Mouse (Mus musculus) heart, embryonic 13.5 days (tissue): ENCODE measurements around the gene Pigw. TPM values are rescaled to one million over a fixed set of nuclear protein-coding genes. Genes with fewer than 3 reads are reported as not detected.
"Not testable (repeated sequence)": the region's sequence is repeated elsewhere in the genome, so short reads cannot be mapped to it uniquely, and the experiment has no call there.

Experiments used
- ATAC-seq: fragments of 200-750 bp; cut with Nextera tagmentation; 2 replicates; pipeline ENCODE4 v1.8.0; 2017; ENCODE audit warnings: moderate TSS enrichment; ENCODE audit not compliant: insufficient number of reproducible peaks, low FRiP score, low TSS enrichment; ENCODE audit errors: extremely low read depth
- H3K27ac ChIP-seq: fragments of 300-500 bp; sonication (generic); replicated peaks from 2 replicates; pipeline ENCODE4 v1.5.1; 2015; ENCODE audit warnings: moderate library complexity, mild to moderate bottlenecking, inconsistent platforms
- H3K27me3 ChIP-seq: fragments of 300-500 bp; sonication (generic); replicated peaks from 2 replicates; pipeline ENCODE4 v1.6.1; 2015; ENCODE audit warnings: mild to moderate bottlenecking, inconsistent platforms
- H3K36me3 ChIP-seq: fragments of 300-500 bp; sonication (generic); 2 replicates; pipeline ENCODE4 v1.6.1; 2015; ENCODE audit warnings: mild to moderate bottlenecking, inconsistent platforms
- H3K4me1 ChIP-seq: fragments of 300-500 bp; sonication (generic); 2 replicates; pipeline ENCODE4 v1.6.1; 2015; ENCODE audit warnings: inconsistent platforms
- H3K4me2 ChIP-seq: fragments of 300-500 bp; sonication (generic); 2 replicates; pipeline ENCODE4 v1.6.1; 2015; ENCODE audit warnings: inconsistent platforms, mild to moderate bottlenecking, moderate library complexity
- H3K4me3 ChIP-seq: fragments of 300-500 bp; sonication (generic); 2 replicates; pipeline ENCODE4 v1.5.1; 2015; ENCODE audit warnings: moderate library complexity, mild to moderate bottlenecking, inconsistent platforms
- H3K9ac ChIP-seq: fragments of 300-500 bp; sonication (generic); 2 replicates; pipeline ENCODE4 v1.6.1; 2015; ENCODE audit warnings: inconsistent platforms, mild to moderate bottlenecking, moderate library complexity
- H3K9me3 ChIP-seq: fragments of 300-500 bp; sonication (generic); 2 replicates; pipeline ENCODE4 v1.6.1; 2016; ENCODE audit warnings: inconsistent platforms
- WGBS: fragments of 180-500 bp; shearing (Covaris S2); methylation state at CpG from one replicate; pipeline ENCODE4 v1.1.7; 2015; ENCODE audit warnings: mixed read lengths; 5-methylcytosine and 5-hydroxymethylcytosine counted together
- microRNA-seq: library from miRNA; unstranded; fragments of <30 nt; microRNA quantifications from one replicate; pipeline ENCODE4, GENCODE M21; 2016
- polyA plus RNA-seq: library from polyadenylated mRNA; unstranded; fragments of >200 nt; fragmentation: Nextera tagmentation; extraction: Ambion mirVana; gene quantifications from 2 replicates; pipeline ENCODE4 v1.2.1, GENCODE M21; 2015

Pigw gene
- polyA plus RNA-seq, 1 experiment from 2014 or later = 3.1 TPM

DNA sequence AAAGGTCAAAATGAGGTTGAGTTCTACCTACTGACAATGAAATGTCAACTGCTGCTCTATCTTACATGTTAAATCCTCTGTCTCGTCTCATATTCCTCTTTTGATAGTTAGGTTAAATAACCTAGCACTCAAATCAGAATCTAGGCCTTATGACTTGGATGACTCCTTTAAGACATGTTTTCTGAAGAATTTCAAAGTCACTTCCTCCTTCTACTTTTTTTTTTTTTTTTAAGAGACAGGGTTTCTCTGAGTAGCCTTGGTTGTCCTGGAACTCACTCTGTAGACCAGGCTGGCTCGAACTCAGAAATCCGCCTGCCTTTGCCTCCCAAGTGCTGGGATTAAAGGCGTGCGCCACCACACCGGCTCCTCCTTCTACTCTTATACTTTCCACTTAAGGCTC is 24.8 kb downstream of the Pigw start:
- Histone ChIP-seq H3K4me2 (no peak overlapping the region), H3K9me3 (no peaks in the 10 kb centered on the region), H3K27me3 (no peaks in the 10 kb centered on the region), H3K9ac (no peak overlapping the region), H3K4me3 (no peak overlapping the region), H3K4me1 (no peaks in the 10 kb centered on the region), H3K27ac (no peak overlapping the region), H3K36me3 (peaks cover 83% of the 10 kb centered on the region)
- 90% methylated on average over 6 of the region's 6 CpGs for WGBS
- no peak for ATAC-seq

DNA sequence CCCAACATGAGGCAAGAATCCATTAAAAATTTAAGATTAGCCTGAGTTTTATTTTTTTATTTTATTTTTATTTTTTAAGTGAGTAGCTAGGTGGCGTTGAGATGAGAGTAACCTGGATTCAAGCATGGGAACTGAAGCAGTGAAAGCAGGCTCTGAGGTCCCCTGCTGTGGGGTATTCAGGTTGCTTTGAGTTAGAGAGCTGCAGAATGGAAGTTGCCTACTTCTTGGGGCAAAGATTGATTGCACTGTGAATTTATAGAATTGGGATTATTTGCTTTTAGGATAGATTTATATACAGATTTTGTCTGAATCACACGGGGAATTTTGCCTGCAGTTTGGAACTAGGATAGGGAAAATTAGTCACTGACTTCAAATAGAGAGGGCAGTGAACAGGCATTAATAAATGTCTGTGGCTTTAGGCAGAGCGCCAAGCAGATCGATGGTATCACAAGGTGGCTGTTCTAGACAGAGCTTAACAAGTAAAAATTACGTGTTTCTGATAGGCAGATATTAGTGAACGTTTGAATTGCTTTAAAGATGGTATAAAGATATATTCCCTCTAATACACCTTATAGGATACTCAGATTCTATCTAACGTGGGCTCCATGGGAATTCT is 32.5 kb downstream of the Pigw start:
- H3K4me3 ChIP-seq = no peak overlapping the region
- H3K4me2 ChIP-seq = no peak overlapping the region
- no peak overlapping the region for H3K9ac ChIP-seq
- no peak for ATAC-seq
- H3K36me3 ChIP-seq = peaks cover 85% of the 10 kb centered on the region
- H3K9me3 ChIP-seq = no peaks in the 10 kb centered on the region
- H3K27me3 ChIP-seq = no peaks in the 10 kb centered on the region
- 82% methylated on average over 7 of the region's 7 CpGs for WGBS
- H3K4me1 ChIP-seq = no peaks in the 10 kb centered on the region
- H3K27ac ChIP-seq = no peak overlapping the region

DNA sequence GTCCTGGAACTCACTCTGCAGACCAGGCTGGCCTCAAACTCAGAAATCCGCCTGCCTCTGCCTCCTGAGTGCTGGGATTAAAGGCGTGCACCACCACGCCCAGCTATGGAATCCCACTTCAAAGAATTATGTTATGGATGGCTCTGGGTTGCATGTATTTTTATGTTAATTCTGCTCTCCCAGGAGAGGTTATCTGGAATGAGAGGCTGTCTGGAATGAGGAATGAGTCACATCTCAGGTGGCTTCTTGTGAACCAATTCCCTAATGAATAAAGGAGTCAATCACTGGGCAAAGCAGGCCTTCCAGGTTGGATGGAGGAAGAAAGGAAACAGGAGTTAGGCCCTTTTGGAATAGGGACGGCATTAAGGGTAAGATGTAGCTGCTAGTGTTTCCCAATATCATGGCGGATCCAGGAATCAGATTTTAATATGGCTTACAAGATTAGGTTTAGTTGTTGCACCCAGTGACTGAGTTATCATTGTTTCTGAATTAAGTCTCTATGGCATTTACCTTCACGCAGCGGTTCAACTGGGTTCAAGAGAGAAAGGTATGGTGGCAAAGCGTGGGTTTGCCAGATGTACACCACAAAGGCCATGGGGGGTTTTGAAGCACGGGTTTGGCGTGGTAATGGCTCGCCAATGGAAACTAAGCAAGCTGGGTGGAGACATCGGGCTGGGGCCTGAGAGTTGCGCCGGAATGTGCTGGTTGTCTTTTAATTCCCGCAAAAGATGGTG is 33.2 kb downstream of the Pigw start:
- no peak overlapping the region for H3K27ac ChIP-seq
- H3K9me3 ChIP-seq = no peaks in the 10 kb centered on the region
- no peaks in the 10 kb centered on the region for H3K27me3 ChIP-seq
- peaks cover 84% of the 10 kb centered on the region for H3K36me3 ChIP-seq
- no peaks in the 10 kb centered on the region for H3K4me1 ChIP-seq
- H3K9ac ChIP-seq = no peak overlapping the region
- WGBS = 91% methylated on average over 15 of the region's 15 CpGs
- H3K4me3 ChIP-seq = no peak overlapping the region
- no peak for ATAC-seq
- H3K4me2 ChIP-seq = no peak overlapping the region

DNA sequence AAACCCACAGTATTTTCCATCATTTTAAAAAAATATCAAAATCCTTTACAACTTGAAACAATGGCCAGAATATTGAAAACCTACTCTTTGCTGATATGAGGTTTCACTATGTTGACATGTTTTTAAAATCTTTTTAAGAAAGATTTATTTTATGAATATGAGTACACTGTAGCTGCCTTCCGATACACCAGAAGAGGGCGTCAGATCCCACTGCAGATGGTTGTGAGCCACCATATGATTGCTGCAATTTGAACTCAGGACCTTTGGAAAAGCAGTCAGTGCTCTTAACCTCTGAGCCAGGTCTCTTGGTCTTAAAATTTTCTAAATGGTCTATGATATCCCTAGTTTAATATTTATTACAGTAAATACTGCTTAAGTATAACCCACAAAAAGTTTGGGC is 40.8 kb downstream of the Pigw start:
- WGBS = 87% methylated on average over 2 of the region's 2 CpGs
- Histone ChIP-seq H3K36me3 (peaks cover 92% of the 10 kb centered on the region), H3K9ac (no peak overlapping the region), H3K27me3 (no peaks in the 10 kb centered on the region), H3K9me3 (no peaks in the 10 kb centered on the region), H3K27ac (no peak overlapping the region), H3K4me2 (no peak overlapping the region), H3K4me1 (no peaks in the 10 kb centered on the region), H3K4me3 (no peak overlapping the region)
- ATAC-seq = no peak

DNA sequence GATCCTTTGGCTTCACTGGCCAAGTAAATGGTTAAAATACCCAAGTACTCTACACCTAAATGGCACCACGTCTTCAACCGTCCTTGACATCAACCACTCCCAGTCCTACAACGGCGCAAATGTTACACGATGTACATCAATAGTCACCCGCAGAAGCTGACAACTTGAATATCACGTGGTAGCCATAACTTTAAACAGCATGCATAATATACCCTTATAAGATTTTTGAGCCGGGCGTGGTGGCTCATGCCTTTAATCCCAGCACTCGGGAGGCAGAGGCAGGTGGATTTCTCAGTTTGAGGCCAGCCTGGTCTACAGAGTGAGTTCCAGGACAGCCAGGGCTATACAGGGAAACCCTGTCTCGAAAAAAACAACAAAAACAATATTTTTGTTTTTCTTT is 50.6 kb downstream of the Pigw start:
- Histone ChIP-seq H3K36me3 (peaks cover 53% of the 10 kb centered on the region), H3K9ac (peak overlapping the region; percentile 93), H3K4me3 (peak overlapping the region; percentile 92), H3K27ac (peak overlapping the region; percentile 91), H3K4me1 (peaks cover 45% of the 10 kb centered on the region), H3K4me2 (peak overlapping the region; percentile 83)
- WGBS = 70% methylated on average over 11 of the region's 11 CpGs
- ATAC-seq, H3K27me3 ChIP-seq, H3K9me3 ChIP-seq: not testable (repeated sequence)

DNA sequence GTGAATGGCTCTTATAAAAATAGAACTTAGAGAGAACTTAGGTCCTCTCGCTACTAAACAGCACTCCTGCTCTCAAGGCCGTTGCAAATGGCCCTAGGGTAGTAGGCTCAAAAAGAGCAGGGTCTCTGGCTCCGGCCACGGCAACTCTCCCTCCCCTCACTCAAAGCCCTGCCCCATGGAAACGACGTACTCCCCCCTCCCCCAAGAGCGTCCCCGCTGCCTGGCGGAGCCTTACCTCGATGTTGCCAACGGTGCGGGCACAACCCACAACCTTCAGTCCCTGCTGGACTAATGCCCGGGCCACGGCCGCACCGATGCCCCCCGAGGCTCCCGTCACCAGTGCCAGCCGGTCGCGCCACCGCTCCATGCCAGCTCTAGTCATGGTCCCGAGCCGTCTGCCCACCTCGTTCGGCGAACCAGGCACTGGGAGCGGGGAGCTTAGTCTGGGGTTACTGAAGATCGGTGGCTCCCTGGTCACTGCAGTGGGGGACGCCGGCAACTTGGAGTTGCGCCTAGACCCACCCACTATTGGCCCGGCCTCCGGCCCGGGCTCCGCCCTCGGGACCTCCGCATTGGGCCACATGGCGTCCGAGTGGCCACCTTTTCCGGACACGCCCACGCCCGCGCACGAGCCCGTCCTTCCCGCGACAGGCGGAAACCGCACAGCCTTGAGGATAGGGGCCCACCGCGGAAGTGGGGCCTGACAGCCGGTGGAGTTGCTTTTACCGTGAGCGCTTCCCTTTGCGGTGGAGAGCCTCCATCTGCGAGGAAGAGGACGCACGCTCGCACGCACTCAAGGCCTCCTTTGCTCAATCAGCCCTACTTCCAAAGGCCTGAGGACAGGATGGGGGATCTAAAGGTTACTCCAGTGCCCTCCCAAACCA is 51.3 kb downstream of the Pigw start, which contains the start of gene Dhrs11:
Gene Dhrs11 (minus strand): TSS at position 479 of the 884 bp plus-strand sequence.
- Histone ChIP-seq H3K9me3 (no peaks in the 10 kb centered on the region), H3K4me1 (peaks cover 52% of the 10 kb centered on the region), H3K27ac (peak within 1 kb of the TSS; percentile 91), H3K4me3 (peak within 1 kb of the TSS; percentile 92), H3K9ac (peak within 1 kb of the TSS; percentile 93), H3K36me3 (peaks cover 47% of the 10 kb centered on the region), H3K27me3 (peaks cover 9% of the 10 kb centered on the region; the same call in 1 of the 2 replicates), H3K4me2 (peak within 1 kb of the TSS; percentile 83)
- peak; percentile 94 for ATAC-seq
- WGBS = under 1% methylated on average over 62 of the region's 62 CpGs

DNA sequence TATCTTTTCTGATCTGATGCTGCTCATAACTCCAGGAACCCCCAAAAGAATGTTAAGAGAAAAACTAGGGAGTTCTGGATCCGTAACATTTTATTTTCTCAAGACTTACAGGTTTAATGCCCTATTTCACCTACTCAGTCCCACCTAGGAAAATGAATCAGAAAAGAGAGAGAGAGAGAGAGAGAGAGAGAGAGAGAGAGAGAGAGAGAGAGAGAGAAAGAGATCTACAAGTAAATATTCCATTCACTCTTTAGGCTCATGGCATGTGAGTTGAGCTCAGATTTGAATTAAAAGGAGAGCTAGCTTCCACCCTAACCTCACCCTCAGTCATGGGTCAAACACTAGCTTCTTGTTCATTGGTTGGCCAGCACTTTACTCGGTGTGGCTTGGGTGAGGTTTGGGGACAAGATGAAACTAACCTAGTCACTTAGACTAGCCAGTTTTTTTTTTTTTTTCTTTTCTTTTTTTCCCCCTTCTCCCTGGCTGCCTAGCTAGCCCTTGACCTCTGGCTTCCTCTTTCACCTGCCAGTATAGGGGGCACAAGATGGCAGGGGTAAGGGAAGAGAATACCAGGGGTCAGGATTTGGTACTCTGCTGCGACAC is 52.1 kb downstream of the Pigw start:
- H3K27ac ChIP-seq = peak overlapping the region; percentile 91
- peaks cover 41% of the 10 kb centered on the region for H3K36me3 ChIP-seq
- no peak for ATAC-seq
- H3K4me1 ChIP-seq = peaks cover 59% of the 10 kb centered on the region
- peak overlapping the region; percentile 92 for H3K4me3 ChIP-seq
- H3K9ac ChIP-seq = peak overlapping the region; percentile 93
- peaks cover 9% of the 10 kb centered on the region; the same call in 1 of the 2 replicates for H3K27me3 ChIP-seq
- no peaks in the 10 kb centered on the region for H3K9me3 ChIP-seq
- 34% methylated on average over 3 of the region's 3 CpGs for WGBS
- peak overlapping the region; percentile 83 for H3K4me2 ChIP-seq

DNA sequence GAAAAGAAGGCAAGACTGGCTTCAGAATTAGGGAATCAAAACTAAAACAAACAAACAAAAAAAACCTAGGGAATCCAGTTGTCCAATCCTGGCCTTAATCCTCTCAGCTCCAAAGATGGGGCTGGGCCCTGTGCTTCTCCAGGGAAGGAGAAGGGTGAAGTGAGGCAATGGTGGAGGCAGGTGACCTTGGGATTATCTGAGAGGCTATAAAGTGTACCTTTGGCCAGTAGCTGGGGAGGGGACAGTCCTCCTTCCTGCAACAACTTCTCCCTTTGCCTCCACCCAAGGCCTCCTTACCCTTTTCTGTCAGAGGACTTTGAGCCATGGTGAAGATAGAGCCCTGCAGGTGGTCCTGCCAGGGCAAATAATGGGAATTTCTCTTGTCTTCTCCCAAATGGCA is 52.6 kb downstream of the Pigw start:
- Histone ChIP-seq H3K36me3 (peaks cover 36% of the 10 kb centered on the region), H3K27ac (no peak overlapping the region; the same call in 1 of the 2 replicates), H3K27me3 (peaks cover 9% of the 10 kb centered on the region; the same call in 1 of the 2 replicates), H3K9me3 (no peaks in the 10 kb centered on the region), H3K4me3 (peak overlapping the region; percentile 92), H3K4me1 (peaks cover 65% of the 10 kb centered on the region), H3K9ac (peak overlapping the region; percentile 93), H3K4me2 (peak overlapping the region; percentile 83)
- no peak for ATAC-seq

Small RNA genes within 50 kb of the gene (microRNA-seq; reads per million reads assigned to microRNA genes)
- gene Gm23564 = not detected

Other genes starting within 250 kb of the Pigw start
- 16.3 and 17.8 TPM in 2 replicates for gene Mrm1, start 60.8 kb downstream of the Pigw start, polyA plus RNA-seq
- 31.6 and 34.0 TPM in 2 replicates for gene Dhrs11, start 51.3 kb downstream of the Pigw start, polyA plus RNA-seq
- 41.7 and 49.8 TPM in 2 replicates for gene Ggnbp2, start 9.5 kb downstream of the Pigw start, polyA plus RNA-seq
- gene Myo19, start 137 bp downstream of the Pigw start, polyA plus RNA-seq = 5.7 TPM in 2 replicates
- gene Znhit3, start 36.1 kb upstream of the Pigw start, polyA plus RNA-seq = 38.6 and 46.0 TPM in 2 replicates
- gene Car4, start 77.5 kb upstream of the Pigw start, polyA plus RNA-seq = 2.5 and 3.0 TPM in 2 replicates